Mouse (Mus musculus) CH12.LX (cell line): Measurements from ENCODE around the gene Mrtfa. TPM values are rescaled to one million over a fixed set of nuclear protein-coding genes. Genes with fewer than 3 reads are reported as not detected.

ENCODE experiments used
- DNase-seq: peaks from one replicate; pipeline ENCODE4 v3.0.0-alpha.2; 2013; ENCODE audit errors: extremely low read depth
- H3K27ac ChIP-seq: 2 replicates; pipeline ENCODE4 v1.5.1; 2012; ENCODE audit warnings: low read depth, mild to moderate bottlenecking, control low read depth, moderate library complexity; ENCODE audit not compliant: insufficient read depth
- H3K27me3 ChIP-seq: replicated peaks from 2 replicates; pipeline ENCODE3; 2012; ENCODE audit warnings: inconsistent platforms
- H3K36me3 ChIP-seq, 2 experiments: replicated peaks in 1 of 2; 2 replicates each; pipeline versions ENCODE3 to v1.6.1; 2012; ENCODE audit warnings: inconsistent platforms in 1 of 2, low read length in 1 of 2, mild to moderate bottlenecking in 1 of 2, mixed read lengths in 1 of 2, moderate library complexity in 1 of 2; ENCODE audit not compliant: control insufficient read depth in 1 of 2, insufficient read depth in 1 of 2
- H3K4me1 ChIP-seq, 2 experiments: 2 replicates each; pipeline ENCODE4 v1.6.1; 2012; ENCODE audit warnings: inconsistent platforms in 1 of 2, moderate library complexity in 1 of 2; ENCODE audit not compliant: insufficient read depth in 2 of 2, control insufficient read depth in 1 of 2
- H3K4me2 ChIP-seq: 2 replicates; pipeline ENCODE4 v1.6.1; 2012; ENCODE audit warnings: low read depth, mild to moderate bottlenecking, control low read depth; ENCODE audit not compliant: poor library complexity, insufficient read depth, severe bottlenecking
- H3K4me3 ChIP-seq, 3 experiments: fragments of 150-350 bp in 1 of 3; sonication (generic) in 1 of 3; replicated peaks in 1 of 3; 2 replicates each; pipeline versions ENCODE3 to v1.5.1; 2011 to 2012; ENCODE audit warnings: low read depth in 2 of 3, low read length in 2 of 3, mild to moderate bottlenecking in 2 of 3, moderate library complexity in 2 of 3, control low read depth in 1 of 3, improper control_type of control experiment in 1 of 3, inconsistent platforms in 1 of 3, mixed read lengths in 1 of 3; ENCODE audit not compliant: poor library complexity in 1 of 3
- H3K79me2 ChIP-seq: replicated peaks from 2 replicates; pipeline ENCODE4 v1.6.1; 2012; ENCODE audit warnings: mild to moderate bottlenecking, moderate library complexity; ENCODE audit not compliant: control insufficient read depth, poor library complexity, insufficient read depth, severe bottlenecking; ENCODE audit errors: extremely low read depth
- H3K9ac ChIP-seq: 2 replicates; pipeline ENCODE4 v1.6.1; 2012; ENCODE audit warnings: low read depth, mild to moderate bottlenecking, control low read depth, moderate library complexity; ENCODE audit not compliant: insufficient read depth
- H3K9me3 ChIP-seq: replicated peaks from 2 replicates; pipeline ENCODE3; 2012; ENCODE audit warnings: low read length, inconsistent platforms, mixed read lengths
- BHLHE40 ChIP-seq: IDR thresholded peaks from 2 replicates; pipeline ENCODE4 v1.6.1; 2011; ENCODE audit warnings: mild to moderate bottlenecking, low read depth, low read length, improper control_type of control experiment
- CHD1 ChIP-seq: IDR thresholded peaks from 2 replicates; pipeline ENCODE4 v1.6.1; 2012; ENCODE audit warnings: low read depth, low read length, improper control_type of control experiment, inconsistent platforms
- E2F4 ChIP-seq: IDR thresholded peaks from 2 replicates; pipeline ENCODE4 v1.6.1; 2011; ENCODE audit warnings: low read depth, low read length, improper control_type of control experiment; ENCODE audit not compliant: insufficient replicate concordance
- ELF1 ChIP-seq: IDR thresholded peaks from 2 replicates; pipeline ENCODE4 v1.6.1; 2014; ENCODE audit warnings: low read depth, mild to moderate bottlenecking, inconsistent platforms, low read length, improper control_type of control experiment
- ETS1 ChIP-seq: conservative IDR thresholded peaks from 2 replicates; pipeline ENCODE4 v1.6.1; 2012; ENCODE audit warnings: low read depth, mild to moderate bottlenecking, inconsistent platforms, low read length, improper control_type of control experiment, moderate library complexity
- HCFC1 ChIP-seq: IDR thresholded peaks from 2 replicates; pipeline ENCODE4 v1.6.1; 2012; ENCODE audit warnings: low read depth, mild to moderate bottlenecking, inconsistent platforms, low read length, improper control_type of control experiment
- JUN ChIP-seq: IDR thresholded peaks from 2 replicates; pipeline ENCODE4 v1.6.1; 2011; ENCODE audit warnings: low read depth, mild to moderate bottlenecking, low read length, improper control_type of control experiment, moderate library complexity; ENCODE audit not compliant: insufficient read depth
- JUND ChIP-seq: conservative IDR thresholded peaks from 2 replicates; pipeline ENCODE4 v1.6.1; 2011; ENCODE audit warnings: low read depth, low read length, improper control_type of control experiment
- MAX ChIP-seq: IDR thresholded peaks from 2 replicates; pipeline ENCODE4 v1.6.1; 2011; ENCODE audit warnings: low read length, improper control_type of control experiment
- MAZ ChIP-seq: IDR thresholded peaks from 2 replicates; pipeline ENCODE4 v1.6.1; 2012; ENCODE audit warnings: low read depth, mild to moderate bottlenecking, inconsistent platforms, low read length, improper control_type of control experiment, moderate library complexity
- MXI1 ChIP-seq: IDR thresholded peaks from 2 replicates; pipeline ENCODE4 v1.6.1; 2011; ENCODE audit warnings: mild to moderate bottlenecking, low read depth, low read length, improper control_type of control experiment
- MYC ChIP-seq: IDR thresholded peaks from 2 replicates; pipeline ENCODE4 v1.6.1; 2011; ENCODE audit warnings: low read depth, mild to moderate bottlenecking, improper control_type of control experiment, low read length
- NRF1 ChIP-seq: IDR thresholded peaks from 2 replicates; pipeline ENCODE4 v1.6.1; 2014; ENCODE audit warnings: low read depth, mild to moderate bottlenecking, inconsistent platforms, low read length, improper control_type of control experiment, moderate library complexity
- PAX5 ChIP-seq: IDR thresholded peaks from 2 replicates; pipeline ENCODE4 v1.6.1; 2012; ENCODE audit warnings: low read length, inconsistent platforms, mixed read lengths
- RCOR1 ChIP-seq: conservative IDR thresholded peaks from 2 replicates; pipeline ENCODE4 v1.6.1; 2012; ENCODE audit warnings: low read depth, mild to moderate bottlenecking, inconsistent platforms, low read length, improper control_type of control experiment
- SIN3A ChIP-seq: IDR thresholded peaks from 2 replicates; pipeline ENCODE4 v1.6.1; 2012; ENCODE audit warnings: low read length, improper control_type of control experiment, inconsistent platforms
- TCF12 ChIP-seq: IDR thresholded peaks from 2 replicates; pipeline ENCODE4 v1.6.1; 2014; ENCODE audit warnings: low read depth, mild to moderate bottlenecking, inconsistent platforms, low read length, improper control_type of control experiment
- UBTF ChIP-seq: IDR thresholded peaks from 2 replicates; pipeline ENCODE4 v1.6.1; 2012; ENCODE audit warnings: low read depth, mild to moderate bottlenecking, inconsistent platforms, low read length, improper control_type of control experiment, moderate library complexity
- USF2 ChIP-seq: conservative IDR thresholded peaks from 2 replicates; pipeline ENCODE4 v1.6.1; 2011; ENCODE audit warnings: low read depth, low read length, improper control_type of control experiment
- ZC3H11A ChIP-seq: IDR thresholded peaks from 2 replicates; pipeline ENCODE4 v1.6.1; 2012; ENCODE audit warnings: low read depth, mild to moderate bottlenecking, inconsistent platforms, low read length, improper control_type of control experiment
- ZKSCAN1 ChIP-seq: IDR thresholded peaks from 2 replicates; pipeline ENCODE4 v1.6.1; 2012; ENCODE audit warnings: low read depth, inconsistent platforms, low read length, improper control_type of control experiment, borderline replicate concordance
- dilution Hi-C: fragments of 300-500 bp; cut with MboI; formaldehyde crosslinking; loops from 2 replicates; pipeline ENCODE4 v1.14.3; 2020; ENCODE audit warnings: low sequenced_read_pairs; ENCODE audit not compliant: extremely low pct_unique_long_range_greater_than_20kb, extremely low pct_ligation_motif_present
- in situ Hi-C: fragments of 300-500 bp; cut with MboI; formaldehyde crosslinking; loops from 3 replicates; pipeline ENCODE4 v1.14.3; 2019; ENCODE audit warnings: low sequenced_read_pairs, low pct_ligation_motif_present, low pct_unique_long_range_greater_than_20kb, mixed read lengths
- polyA plus RNA-seq: library from polyadenylated mRNA; unstranded; fragments of >175 nt; gene quantifications from 2 replicates; pipeline ENCODE4 v1.2.1, GENCODE M21; 2012; ENCODE audit warnings: low read depth; ENCODE audit not compliant: insufficient read length
- total RNA-seq, 2 experiments: library from RNA; depleted of rRNA; stranded (reverse); fragments of 300-350 nt in 1 of 2; fragments of >200 nt in 1 of 2; gene quantifications; 2 replicates each; pipeline ENCODE4 v1.2.3; 2012 to 2014

Mrtfa gene
- total and polyA plus RNA-seq, 3 experiments = 4.6 to 23.2 (median 8.2) TPM

DNA sequence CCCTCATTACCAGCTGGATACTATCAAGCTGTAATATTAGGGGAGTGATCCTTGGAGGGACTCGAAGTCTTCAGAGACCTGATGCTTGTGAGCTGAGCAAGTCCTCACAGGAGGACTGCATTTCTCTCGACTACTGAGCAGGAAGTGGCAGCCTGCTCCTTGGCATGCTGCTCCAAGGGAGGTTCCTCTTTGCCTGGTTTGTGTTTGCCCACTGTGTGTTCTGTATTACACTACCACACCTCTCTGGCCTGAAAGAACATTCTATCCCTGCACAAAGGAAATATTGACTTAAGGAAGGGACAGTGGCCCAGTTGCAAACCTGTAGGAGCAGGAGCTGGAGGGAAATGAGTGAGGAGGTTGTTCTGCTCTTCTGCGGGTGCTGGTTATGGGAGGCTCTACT is 200.8 kb downstream of the Mrtfa start:
- dilution Hi-C loops (no loop called here), in situ Hi-C loops (no loop called here)
- DNase-seq = no peak
- H3K27me3 ChIP-seq = no peaks in the 10 kb centered on the region
- TF ChIP-seq MAX (no peak), MXI1 (no peak), SIN3A (no peak), BHLHE40 (no peak), NRF1 (no peak), MAZ (no peak), TCF12 (no peak), ZKSCAN1 (no peak), E2F4 (no peak), JUND (no peak), UBTF (no peak), ZC3H11A (no peak), USF2 (no peak), RCOR1 (no peak), ETS1 (no peak), CHD1 (no peak), PAX5 (no peak), ELF1 (no peak), JUN (no peak), MYC (no peak)
- H3K4me1 ChIP-seq = peaks cover 2 to 13% of the 10 kb centered on the region in 2 experiments; a peak in 1 of 4 replicates
- peaks cover 0 to 8% of the 10 kb centered on the region in 2 experiments for H3K36me3 ChIP-seq
- no peak overlapping the region for H3K4me3 ChIP-seq
- no peaks in the 10 kb centered on the region for H3K9me3 ChIP-seq
- no peak overlapping the region for H3K9ac ChIP-seq
- no peak overlapping the region for H3K4me2 ChIP-seq
- no peaks in the 10 kb centered on the region for H3K79me2 ChIP-seq
- no peak overlapping the region for H3K27ac ChIP-seq

DNA sequence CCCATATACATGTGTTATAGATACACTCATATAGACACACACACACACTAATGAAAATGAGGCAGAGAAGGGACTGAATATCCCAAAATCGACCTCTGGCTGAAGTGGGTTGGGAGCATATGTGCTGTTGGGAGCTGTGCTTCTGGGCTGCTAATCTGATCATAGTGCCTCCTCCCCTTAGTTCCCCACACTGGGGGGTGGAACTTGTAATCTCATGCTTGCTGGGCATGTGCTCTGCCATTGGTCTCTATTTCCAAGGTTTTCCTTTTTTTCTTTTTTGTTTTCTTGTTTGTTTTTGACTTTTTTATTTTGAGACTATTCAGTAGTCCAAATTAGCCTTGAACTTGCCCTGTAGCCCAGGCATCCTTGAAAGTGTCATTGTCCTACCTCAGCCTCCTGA is 202.2 kb downstream of the Mrtfa start:
- Histone ChIP-seq H3K4me1 (peaks cover 2 to 13% of the 10 kb centered on the region in 2 experiments; a peak in 1 of 4 replicates), H3K4me2 (no peak overlapping the region), H3K27ac (no peak overlapping the region), H3K9me3 (no peaks in the 10 kb centered on the region), H3K4me3 (no peak overlapping the region)
- TF ChIP-seq HCFC1 = no peak
- TF ChIP-seq, all 38 proteins: peak for 0
- DNase-seq = no peak
- Histone ChIP-seq H3K27me3 (no peaks in the 10 kb centered on the region), H3K9ac (no peak overlapping the region), H3K36me3 (peaks cover 0 to 3% of the 10 kb centered on the region in 2 experiments), H3K79me2 (no peaks in the 10 kb centered on the region)
- in situ Hi-C loops (no loop called here), dilution Hi-C loops (no loop called here)
